Mouse (Mus musculus) testis, adult 2 months (tissue): ENCODE results near the gene Casq2. TPM values are rescaled to one million over a fixed set of nuclear protein-coding genes. Genes with fewer than 3 reads are reported as not detected.

Experiments used
- H3K27ac ChIP-seq: fragments of 200-500 bp; 2 replicates; pipeline ENCODE4 v1.5.1; 2012; ENCODE audit warnings: low read depth, low read length; ENCODE audit not compliant: control insufficient read depth, insufficient read depth
- H3K27me3 ChIP-seq: fragments of 200-500 bp; 2 replicates; pipeline ENCODE4 v1.6.1; 2012; ENCODE audit warnings: mild to moderate bottlenecking, low read length, moderate library complexity; ENCODE audit not compliant: control insufficient read depth, insufficient read depth
- H3K36me3 ChIP-seq: fragments of 200-500 bp; 2 replicates; pipeline ENCODE4 v1.6.1; 2012; ENCODE audit warnings: mild to moderate bottlenecking, low read length; ENCODE audit not compliant: control insufficient read depth, insufficient read depth
- H3K4me1 ChIP-seq: fragments of 200-500 bp; 2 replicates; pipeline ENCODE4 v1.6.1; 2012; ENCODE audit warnings: low read length; ENCODE audit not compliant: control insufficient read depth, insufficient read depth
- H3K4me3 ChIP-seq: fragments of 200-500 bp; 2 replicates; pipeline ENCODE4 v1.5.1; 2012; ENCODE audit warnings: low read depth, mild to moderate bottlenecking, low read length, moderate library complexity, mixed read lengths; ENCODE audit not compliant: control insufficient read depth
- CTCF ChIP-seq: fragments of 200-500 bp; IDR thresholded peaks from 2 replicates; pipeline ENCODE4 v1.5.1; 2012; ENCODE audit warnings: low read depth, mild to moderate bottlenecking, inconsistent platforms, low read length, moderate library complexity; ENCODE audit not compliant: control insufficient read depth, insufficient read depth, insufficient replicate concordance
- POLR2A ChIP-seq: fragments of 200-500 bp; IDR thresholded peaks from 2 replicates; pipeline ENCODE4 v1.6.1; 2012; ENCODE audit warnings: low read depth, mild to moderate bottlenecking, inconsistent platforms, low read length, moderate library complexity; ENCODE audit not compliant: control insufficient read depth
- polyA plus RNA-seq: library from polyadenylated mRNA; depleted of rRNA; stranded (reverse); fragments of >200 nt; gene quantifications from 2 replicates; pipeline ENCODE4 v1.2.3, GENCODE M21; 2012; rRNA removed

Casq2 gene
- polyA plus RNA-seq: 1.9 and 2.5 TPM in 2 replicates

GRCm38 (mm10) chr3:102086283-102086682, at the start of gene Casq2:
Gene Casq2 (plus strand): TSS chr3:102086415.
- TF ChIP-seq POLR2A: no peak
- no peak for TF ChIP-seq CTCF
- peaks cover 3% of the 10 kb centered on the region; the same call in 1 of the 2 replicates for H3K4me1 ChIP-seq
- H3K27ac ChIP-seq: peak within 1 kb of the TSS; percentile 32; the same call in 1 of the 2 replicates
- H3K36me3 ChIP-seq: no peaks in the 10 kb centered on the region
- H3K27me3 ChIP-seq: no peaks in the 10 kb centered on the region
- H3K4me3 ChIP-seq: no peak within 1 kb of the TSS

GRCm38 (mm10) chr3:102037806-102038205, 48.4 kb upstream of the Casq2 start:
- no peak overlapping the region for H3K27ac ChIP-seq
- no peaks in the 10 kb centered on the region for H3K36me3 ChIP-seq
- H3K27me3 ChIP-seq: no peaks in the 10 kb centered on the region
- no peak for TF ChIP-seq POLR2A
- no peak for TF ChIP-seq CTCF
- H3K4me3 ChIP-seq: no peak overlapping the region
- H3K4me1 ChIP-seq: no peaks in the 10 kb centered on the region

- Histone ChIP-seq H3K27me3 (no peaks in the 10 kb centered on the region), H3K27ac (no peak overlapping the region), H3K4me3 (no peak overlapping the region), H3K4me1 (no peaks in the 10 kb centered on the region), H3K36me3 (no peaks in the 10 kb centered on the region)
- no peak for TF ChIP-seq POLR2A
Measured at GRCm38 (mm10) chr3:102038608-102039007, 47.6 kb upstream of the Casq2 start.

- H3K36me3 ChIP-seq: no peaks in the 10 kb centered on the region
- no peak overlapping the region for H3K4me3 ChIP-seq
- TF ChIP-seq POLR2A: no peak
- no peak for TF ChIP-seq CTCF
- H3K27ac ChIP-seq: no peak overlapping the region
- no peaks in the 10 kb centered on the region for H3K4me1 ChIP-seq
- no peaks in the 10 kb centered on the region for H3K27me3 ChIP-seq
Measured at GRCm38 (mm10) chr3:102041632-102042031, 44.6 kb upstream of the Casq2 start.

GRCm38 (mm10) chr3:102045071-102045470, 41.1 kb upstream of the Casq2 start:
- TF ChIP-seq POLR2A: no peak
- no peak for TF ChIP-seq CTCF
- no peaks in the 10 kb centered on the region for H3K27me3 ChIP-seq
- H3K4me3 ChIP-seq: no peak overlapping the region
- no peaks in the 10 kb centered on the region for H3K4me1 ChIP-seq
- H3K36me3 ChIP-seq: no peaks in the 10 kb centered on the region
- H3K27ac ChIP-seq: no peak overlapping the region

- no peak overlapping the region for H3K27ac ChIP-seq
- no peaks in the 10 kb centered on the region for H3K4me1 ChIP-seq
- no peak overlapping the region for H3K4me3 ChIP-seq
- no peaks in the 10 kb centered on the region for H3K36me3 ChIP-seq
- no peak for TF ChIP-seq POLR2A
- no peak for TF ChIP-seq CTCF
- H3K27me3 ChIP-seq: no peaks in the 10 kb centered on the region
Measured at GRCm38 (mm10) chr3:102047532-102047931, 38.7 kb upstream of the Casq2 start.

- Histone ChIP-seq H3K4me1 (no peaks in the 10 kb centered on the region), H3K36me3 (no peaks in the 10 kb centered on the region), H3K27me3 (no peaks in the 10 kb centered on the region), H3K4me3 (no peak overlapping the region), H3K27ac (no peak overlapping the region)
- TF ChIP-seq POLR2A: no peak
- TF ChIP-seq CTCF: no peak
Measured at GRCm38 (mm10) chr3:102049207-102050104, 36.8 kb upstream of the Casq2 start.
